Mouse (Mus musculus) C2C12 (cell line): Measurements from ENCODE around the gene Ptpn14.

Source experiments
- CTCF ChIP-seq: IDR thresholded peaks from one replicate; pipeline ENCODE4 v1.5.1; 2011; ENCODE audit not compliant: control insufficient read depth, insufficient read depth, insufficient read length
- MAX ChIP-seq: IDR thresholded peaks from one replicate; pipeline ENCODE4 v1.6.1; 2011; ENCODE audit warnings: mild to moderate bottlenecking, control low read depth
- MYOG ChIP-seq: IDR thresholded peaks from one replicate; pipeline ENCODE4 v1.6.1; 2011; ENCODE audit not compliant: control insufficient read depth, insufficient read length; ENCODE audit errors: extremely low read depth
- USF1 ChIP-seq: IDR thresholded peaks from one replicate; pipeline ENCODE4 v1.6.1; 2011; ENCODE audit warnings: low read depth, mild to moderate bottlenecking, control low read depth, moderate library complexity

- TF ChIP-seq MYOG (no peak), MAX (no peak), CTCF (no peak), USF1 (no peak)
These were observed 188.5 kb downstream of the Ptpn14 start for GRCm38 (mm10) chr1:189916422-189917125.
